Mouse (Mus musculus): ENCODE measurements at regions not wholly inside any gene's neighbourhood (a gene's known extent, or its start where the extent isn't known, plus 50 kb on each side); places are given as distances from the start of the nearest gene placed in this dataset.
"Not testable (repeated sequence)": the region's sequence is repeated elsewhere in the genome, so short reads cannot be mapped to it uniquely, and the experiment has no call there.

DNA sequence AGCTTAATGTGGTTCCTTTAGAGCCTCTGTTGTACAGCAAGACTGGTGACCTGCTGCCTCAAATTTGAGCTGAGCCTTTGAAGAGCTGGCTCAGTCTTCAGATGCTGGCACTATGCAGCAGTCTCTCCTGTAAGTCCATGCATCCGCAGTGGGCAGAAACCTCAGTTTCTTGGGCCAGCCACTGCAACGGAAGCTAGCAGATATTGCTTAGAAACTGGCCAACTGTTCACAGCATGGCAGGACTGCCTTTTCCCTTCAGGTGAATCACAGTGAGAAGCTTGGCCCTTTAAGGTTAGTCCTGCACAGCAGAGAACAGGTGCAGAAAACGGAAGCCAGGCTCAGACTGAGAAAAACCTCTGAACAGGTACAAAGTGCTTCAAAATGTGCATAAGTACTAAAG is 1976.8 kb upstream of the G6pd2 start:
- no peak for DNase-seq (ENCODE audit: low spot score in 2 of 2)

GRCm38 (mm10) chr5:59845745-59846144 is 1962.9 kb upstream of the G6pd2 start:
- no peak for DNase-seq (ENCODE audit: low spot score in 2 of 2)

DNA sequence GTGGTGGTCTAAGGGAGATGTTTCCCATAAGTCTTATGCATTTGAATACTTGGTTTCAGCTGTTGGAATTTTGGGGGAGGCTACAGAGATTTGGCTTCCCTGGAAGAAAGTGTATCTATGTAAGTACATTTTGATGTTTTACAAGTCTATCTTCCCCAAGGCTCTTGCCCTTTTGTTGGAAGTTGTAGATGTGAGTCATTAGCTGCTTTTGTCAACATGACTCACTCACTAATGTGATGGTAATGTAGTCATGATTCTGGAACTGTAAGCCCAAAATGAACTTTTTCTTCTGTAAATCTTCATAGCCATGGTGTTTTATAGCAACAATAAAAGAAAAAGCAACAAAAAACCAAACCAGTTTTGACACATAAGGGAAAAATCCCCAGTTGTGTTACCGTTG is 1961.0 kb upstream of the G6pd2 start:
- no peak for DNase-seq (ENCODE audit: low spot score in 2 of 2)

- DNase-seq (ENCODE audit: low spot score in 2 of 2) = peak in 1 of 2 experiments; percentile 0
Measured at GRCm38 (mm10) chr5:59893952-59894724, 1914.5 kb upstream of the G6pd2 start.

- no peak for DNase-seq (ENCODE audit: low spot score in 2 of 2)
Measured at GRCm38 (mm10) chr5:59921910-59922309, 1886.7 kb upstream of the G6pd2 start.

DNA sequence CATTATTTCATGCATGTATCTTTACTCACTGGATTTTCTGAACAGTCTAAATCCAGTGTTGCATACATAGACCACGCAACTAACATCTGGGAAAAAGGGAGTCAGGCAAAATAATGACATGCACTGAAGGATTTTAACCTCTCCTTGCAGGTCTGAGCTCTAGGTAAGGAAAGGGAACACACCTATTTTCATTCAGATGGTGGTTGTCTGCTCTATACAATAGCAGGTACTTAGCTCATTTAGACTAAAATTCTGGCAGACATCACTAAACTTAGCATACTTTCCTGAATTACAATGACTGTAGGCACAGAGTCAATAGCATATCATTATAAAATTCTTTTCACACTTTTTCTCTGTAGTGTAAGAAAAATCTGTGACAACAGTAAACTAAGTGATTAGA is 1867.8 kb upstream of the G6pd2 start:
- DNase-seq (ENCODE audit: low spot score in 2 of 2) = no peak

- DNase-seq (ENCODE audit: low spot score in 2 of 2) = no peak
Measured at GRCm38 (mm10) chr5:59945761-59946160, 1862.9 kb upstream of the G6pd2 start.

- no peak for DNase-seq (ENCODE audit: low spot score in 2 of 2)
Measured at GRCm38 (mm10) chr5:59947831-59948568, 1860.6 kb upstream of the G6pd2 start.

DNA sequence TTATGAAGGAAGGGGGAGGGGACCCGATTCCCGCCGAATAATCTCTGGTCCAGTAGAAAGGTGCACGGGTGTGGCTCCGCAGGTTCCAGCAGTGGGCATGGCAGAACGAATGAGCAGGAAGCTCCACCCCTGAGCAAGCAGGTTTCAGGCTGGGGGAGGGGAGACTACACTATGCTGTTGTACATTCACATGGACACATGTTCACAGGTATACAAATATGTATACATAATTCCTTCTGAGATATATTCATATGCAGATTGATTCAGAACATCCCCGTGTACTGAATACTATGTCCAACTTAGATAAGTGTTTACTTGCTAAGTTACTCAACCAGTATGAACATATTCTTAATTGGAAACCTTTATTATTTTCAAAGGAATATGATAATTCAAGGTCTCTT is 1852.4 kb upstream of the G6pd2 start:
- not testable (repeated sequence) for DNase-seq (ENCODE audit: low spot score in 2 of 2)

GRCm38 (mm10) chr5:59996698-59997097 is 1811.9 kb upstream of the G6pd2 start:
- peak; percentile 31 to 70 for DNase-seq (ENCODE audit: low spot score in 2 of 2)

- not testable (repeated sequence) for DNase-seq (ENCODE audit: low spot score in 2 of 2)
Measured at GRCm38 (mm10) chr5:60042603-60043175, 1765.9 kb upstream of the G6pd2 start.

- DNase-seq (ENCODE audit: low spot score in 2 of 2) = no peak
Measured at GRCm38 (mm10) chr5:60049053-60049452, 1759.6 kb upstream of the G6pd2 start.

DNA sequence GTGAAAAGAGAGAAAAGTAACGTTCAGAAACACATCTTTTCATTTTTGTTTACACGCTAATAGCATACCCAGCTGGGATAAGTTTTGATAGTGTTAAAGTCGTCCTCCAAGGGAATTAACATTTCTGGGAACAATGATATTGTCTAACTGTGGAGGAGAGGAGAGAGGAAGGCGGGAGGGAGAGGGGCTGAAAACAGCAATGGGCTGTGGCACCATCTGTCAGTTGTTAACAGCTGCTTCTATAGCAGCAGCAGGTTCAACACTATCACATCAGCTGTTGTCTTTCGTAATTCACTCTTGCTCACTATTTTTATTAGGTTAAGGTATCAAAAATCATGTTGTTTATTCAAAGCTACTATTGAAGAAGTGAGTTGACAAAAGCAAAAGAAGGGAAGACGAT is 1747.4 kb upstream of the G6pd2 start:
- DNase-seq (ENCODE audit: low spot score in 2 of 2) = no peak
